Mouse (Mus musculus) neural tube, embryonic 10.5 days (tissue): ENCODE results near the gene Slc35c1.
A peak's percentile ranks its signal among the peaks of the same experiment; 100 is the strongest.

ENCODE experiments used
- DNase-seq: peaks from one replicate; pipeline ENCODE4 v3.0.0-alpha.2; 2017; ENCODE audit warnings: low spot score; ENCODE audit errors: extremely low spot score

Gene Slc35c1

GRCm38 (mm10) chr2:92459921-92460707 lies at the start of gene Slc35c1:
Slc35c1 (minus strand) TSS chr2:92460538.
- DNase-seq = peak; percentile 35

GRCm38 (mm10) chr2:92505291-92505690 lies 45.0 kb upstream of the Slc35c1 start:
- no peak for DNase-seq

- DNase-seq = no peak
Observed at GRCm38 (mm10) chr2:92503421-92503820, 43.1 kb upstream of the Slc35c1 start.

- peak; percentile 43 for DNase-seq
Observed at GRCm38 (mm10) chr2:92499701-92500322, 39.5 kb upstream of the Slc35c1 start.

- no peak for DNase-seq
Observed at GRCm38 (mm10) chr2:92497112-92497511, 36.8 kb upstream of the Slc35c1 start.

GRCm38 (mm10) chr2:92496681-92497080 lies 36.3 kb upstream of the Slc35c1 start:
- DNase-seq = no peak

GRCm38 (mm10) chr2:92494956-92495355 lies 34.6 kb upstream of the Slc35c1 start:
- no peak for DNase-seq

- peak; percentile 12 for DNase-seq
Observed at GRCm38 (mm10) chr2:92494423-92494822, 34.1 kb upstream of the Slc35c1 start.

GRCm38 (mm10) chr2:92493656-92494390 lies 33.5 kb upstream of the Slc35c1 start:
- DNase-seq = peak; percentile 11

GRCm38 (mm10) chr2:92491950-92492501 lies 31.7 kb upstream of the Slc35c1 start:
- no peak for DNase-seq

- peak; percentile 12 for DNase-seq
Observed at GRCm38 (mm10) chr2:92490541-92490940, 30.2 kb upstream of the Slc35c1 start.

- no peak for DNase-seq
Observed at GRCm38 (mm10) chr2:92487791-92488190, 27.5 kb upstream of the Slc35c1 start.

- no peak for DNase-seq
Observed at GRCm38 (mm10) chr2:92486911-92487310, 26.6 kb upstream of the Slc35c1 start.

- DNase-seq = peak; percentile 91
Observed at GRCm38 (mm10) chr2:92486403-92486802, 26.1 kb upstream of the Slc35c1 start.

GRCm38 (mm10) chr2:92485640-92486295 lies 25.4 kb upstream of the Slc35c1 start:
- DNase-seq = peak; percentile 79

GRCm38 (mm10) chr2:92484256-92485025 lies 24.1 kb upstream of the Slc35c1 start:
- DNase-seq = no peak

GRCm38 (mm10) chr2:92483505-92483904 lies 23.2 kb upstream of the Slc35c1 start:
- no peak for DNase-seq

- DNase-seq = no peak
Observed at GRCm38 (mm10) chr2:92482551-92482950, 22.2 kb upstream of the Slc35c1 start.

GRCm38 (mm10) chr2:92478313-92478688 lies 18.0 kb upstream of the Slc35c1 start:
- no peak for DNase-seq

- DNase-seq = no peak
Observed at GRCm38 (mm10) chr2:92477672-92478312, 17.5 kb upstream of the Slc35c1 start.
